In genomic region chr12:87327610-87328009, GRCm38 (mm10) we compare ENCODE assay signal across 12 mouse cellular contexts. TPM values are rescaled to one million over a fixed set of nuclear protein-coding genes. Genes with fewer than 3 reads are reported as not detected.
DNase-seq lines count a peak whose midpoint lies in the region; ATAC-seq and TF ChIP-seq lines count a peak whose summit lies in the region.
"Had no signal": no experiment of that assay in that cellular context is flagged by ENCODE, and none has a peak within 500 bp of the region (broad histone marks: within the 10 kb centered on the region; RNA-seq: fewer than 3 reads in every experiment).

No protein-coding gene starts in this region.

- H3K36me3 ChIP-seq in forebrain, embryonic 16.5 days (ENCODE audit: control insufficient read depth, insufficient read depth), result no peaks in the 10 kb centered on the region; the same call in 1 of the 2 replicates
- 0 out of 2 replicates have a peak, but pooled peaks cover under 1% of the 10 kb centered on the region for H3K36me3 ChIP-seq in midbrain, postnatal 0 days (ENCODE audit: insufficient read depth, low read length)

- TF ChIP-seq CTCF in midbrain, postnatal 0 days (IDR thresholded peaks at IDR 0.05), result no peak

- H3K4me1 ChIP-seq in forebrain, embryonic 16.5 days (replicated peaks; ENCODE audit: control insufficient read depth, insufficient read depth, low read length), result peaks cover 13% of the 10 kb centered on the region
- no peaks in the 10 kb centered on the region for H3K4me1 ChIP-seq in midbrain, postnatal 0 days (ENCODE audit: insufficient read depth, low read length)

- no peak overlapping the region for H3K4me3 ChIP-seq in forebrain, embryonic 16.5 days (replicated peaks; ENCODE audit: low read length)
- no peak overlapping the region for H3K4me3 ChIP-seq in midbrain, postnatal 0 days (ENCODE audit: low read depth, low read length)
- H3K4me3 ChIP-seq: erythroblast, embryonic 14.5 days; heart, embryonic 10.5 days had no signal

- DNase-seq in left cerebral cortex, postnatal 4 days, result peak; percentile 11
- DNase-seq in left cerebral cortex, postnatal 36 days (ENCODE audit: low spot score in 2 of 2), result no peak
- DNase-seq in embryo, embryonic 10.5 days (ENCODE audit: low spot score), result peak; percentile 53
- peak; percentile 43 for DNase-seq in midbrain, postnatal 0 days (ENCODE audit: low spot score)
- DNase-seq in ovary, adult 18-20 months (ENCODE audit: low spot score), result no peak
- DNase-seq in kidney, adult 8-10 months, result no peak
- DNase-seq in cerebellum, adult 8-10 months, result no peak
- DNase-seq: kidney, adult 11 months; liver, postnatal 0 days had no signal

- ATAC-seq in forebrain, embryonic 16.5 days, result peak; percentile 63
- ATAC-seq in midbrain, postnatal 0 days (ENCODE audit: low FRiP score), result peak; percentile 52; the same call in 1 of the 2 replicates

- no peak overlapping the region for H3K9ac ChIP-seq in forebrain, embryonic 16.5 days (replicated peaks; ENCODE audit: low read depth, low read length)
- H3K9ac ChIP-seq in midbrain, postnatal 0 days (replicated peaks; ENCODE audit: low read length, poor library complexity, severe bottlenecking), result no peak overlapping the region
- H3K9ac ChIP-seq: liver, postnatal 0 days had no signal

- WGBS in forebrain, embryonic 16.5 days, result 7% methylated on average over 7 of the region's 7 CpGs
- WGBS in midbrain, postnatal 0 days, result 15% methylated on average over 7 of the region's 7 CpGs

- H3K9me3 ChIP-seq in forebrain, embryonic 16.5 days (ENCODE audit: control insufficient read depth, low read length), result no peaks in the 10 kb centered on the region
- H3K9me3 ChIP-seq in midbrain, postnatal 0 days (ENCODE audit: low read length), result no peaks in the 10 kb centered on the region
- H3K9me3 ChIP-seq: heart, embryonic 10.5 days had no signal

- no peak overlapping the region for H3K4me2 ChIP-seq in forebrain, embryonic 16.5 days (ENCODE audit: low read length)
- no peak overlapping the region for H3K4me2 ChIP-seq in midbrain, postnatal 0 days (ENCODE audit: low read depth, low read length, poor library complexity, severe bottlenecking)

- H3K27ac ChIP-seq in forebrain, embryonic 16.5 days (ENCODE audit: low read length), result no peak overlapping the region
- no peak overlapping the region; the same call in 1 of the 2 replicates for H3K27ac ChIP-seq in midbrain, postnatal 0 days (ENCODE audit: low read depth, low read length)
- H3K27ac ChIP-seq: heart, embryonic 10.5 days had no signal

- no peaks in the 10 kb centered on the region for H3K27me3 ChIP-seq in forebrain, embryonic 16.5 days (replicated peaks; ENCODE audit: control insufficient read depth, insufficient read depth, low read length)
- no peaks in the 10 kb centered on the region for H3K27me3 ChIP-seq in midbrain, postnatal 0 days (ENCODE audit: insufficient read depth, low read length)

- intact Hi-C loops in left cerebral cortex, postnatal 4 days (cut with DNase I), result no loop called here
- intact Hi-C loops in left cerebral cortex, postnatal 36 days (cut with DNase I), result no loop called here

RNA-seq across cellular contexts. Expression of gene Ism2, which starts 28.1 kb away (rescaled TPM):
- total RNA-seq in left cerebral cortex, postnatal 4 days (2021), result 1 to 10 TPM in 1 of 2 experiments, under 1 TPM in 1; 0.68 to 1.4 TPM
- under 1 TPM in 1 of 2 experiments, not detected in 1; 0.32 TPM for total RNA-seq in left cerebral cortex, postnatal 36 days (2021)
- polyA plus RNA-seq in forebrain, embryonic 16.5 days (2015; fragmentation: Nextera tagmentation; extraction: Ambion mirVana), result 0.62 and 1.1 TPM in 2 replicates
- 1.3 and 4.0 TPM in 2 replicates for total RNA-seq in midbrain, postnatal 0 days (2014; rRNA removed)
- 1.3 and 1.6 TPM in 2 replicates for polyA plus RNA-seq in midbrain, postnatal 0 days (2015; fragmentation: Nextera tagmentation; extraction: Ambion mirVana)
- polyA plus RNA-seq: erythroblast, embryonic 14.5 days had no signal

Comparison
In these comparisons a context has a peak if more than half of its experiments do, and no peak if none do; other contexts are left out.
1. DNase-seq: peak in left cerebral cortex, postnatal 4 days (single experiment), embryo, embryonic 10.5 days (single experiment) and midbrain, postnatal 0 days (single experiment); none in left cerebral cortex, postnatal 36 days (0 of 2), ovary, adult 18-20 months (single experiment), kidney, adult 8-10 months (0 of 2) and cerebellum, adult 8-10 months (single experiment).